Mouse (Mus musculus): Measurements from ENCODE around the gene Map2k6. TPM values are rescaled to one million over a fixed set of nuclear protein-coding genes. Genes with fewer than 3 reads are reported as not detected.

The Map2k6 gene
- total and polyA plus RNA-seq, 2 experiments = 2.0 to 22.5 TPM

DNA sequence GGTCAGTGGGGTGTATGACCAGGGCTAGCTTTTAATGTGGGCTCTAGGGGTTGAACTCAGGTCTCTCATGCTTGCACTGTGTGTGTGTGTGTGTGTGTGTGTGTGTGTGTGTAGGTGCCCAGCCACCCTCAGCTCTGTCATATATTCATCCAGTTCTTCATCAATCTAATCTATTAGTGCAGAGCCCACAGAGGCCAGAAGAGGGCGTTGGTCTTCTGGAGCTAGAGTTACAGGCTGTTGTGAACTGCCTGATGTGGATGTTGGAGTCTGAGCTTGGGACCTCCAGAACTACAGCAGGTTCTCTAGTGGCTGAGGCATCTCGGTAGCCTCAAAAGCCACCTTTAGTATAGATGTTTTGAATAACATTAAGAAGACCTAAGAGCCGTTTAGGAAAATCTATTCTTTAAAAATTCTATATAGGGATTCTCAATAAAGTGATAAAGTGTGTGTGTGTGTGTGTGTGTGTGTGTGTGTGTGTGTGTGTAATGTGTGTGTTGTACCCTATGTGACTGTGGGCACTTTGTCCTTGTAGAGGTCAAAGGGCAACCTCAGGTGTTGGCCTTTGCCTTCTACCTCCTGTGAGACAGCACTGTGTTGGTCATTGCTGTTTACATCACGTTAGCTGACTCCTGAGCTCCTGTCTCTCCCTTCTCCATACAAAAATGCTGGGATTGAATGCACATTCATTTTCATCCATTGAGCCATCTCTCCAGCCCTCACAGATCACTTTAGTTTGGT, 96.6 kb downstream of the Map2k6 start:
- peak; percentile 63 for DNase-seq (ENCODE audit: extremely low read depth, low read depth, low spot score)

DNA sequence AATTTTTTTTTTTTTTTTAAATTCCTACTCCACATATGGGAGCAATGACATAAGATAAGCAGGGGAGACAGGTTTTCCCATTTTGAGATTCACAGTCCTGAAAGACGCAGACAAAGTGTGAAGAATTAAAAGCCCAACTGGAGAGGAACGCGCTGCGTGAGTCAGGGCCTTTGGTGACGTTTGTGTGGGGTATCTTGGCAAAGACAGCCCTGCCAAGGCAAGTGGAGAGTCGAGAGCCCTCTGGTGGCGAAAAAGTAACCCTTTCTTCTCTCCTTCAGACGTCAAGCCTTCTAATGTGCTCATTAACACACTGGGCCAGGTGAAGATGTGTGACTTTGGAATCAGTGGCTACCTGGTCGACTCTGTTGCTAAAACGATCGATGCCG, 97.1 kb downstream of the Map2k6 start:
- peaks cover 42% of the 10 kb centered on the region for H3K36me3 ChIP-seq (ENCODE audit: control insufficient read depth, insufficient read depth, low read length)
- H3K9ac ChIP-seq (ENCODE audit: low read depth, low read length) = no peak overlapping the region
- no peaks in the 10 kb centered on the region for H3K27me3 ChIP-seq (ENCODE audit: control insufficient read depth, insufficient read depth, low read length)
- H3K79me2 ChIP-seq (ENCODE audit: control insufficient read depth, insufficient read depth, low read length) = no peaks in the 10 kb centered on the region
- peak overlapping the region; percentile 44 for H3K27ac ChIP-seq (replicated peaks; ENCODE audit: insufficient read depth, low read depth, low read length)
- TF ChIP-seq CTCF (IDR thresholded peaks at IDR 0.05; ENCODE audit: low read depth, low read length) = peak; percentile 76
- TF ChIP-seq POLR2A (IDR thresholded peaks at IDR 0.05; ENCODE audit: extremely low read depth, insufficient read depth, low read length) = no peak
- WGBS = 51% methylated on average over 12 of the region's 12 CpGs
- H3K4me1 ChIP-seq (ENCODE audit: control insufficient read depth, insufficient read depth, low read length) = peaks cover 8% of the 10 kb centered on the region
- peak; percentile 62 for DNase-seq (ENCODE audit: extremely low read depth, low read depth, low spot score)
- no peak overlapping the region for H3K4me3 ChIP-seq (ENCODE audit: insufficient read depth, low read depth, low read length)

More for the DNA sequence above, 96.6 kb downstream of the Map2k6 start:
- peak; percentile 29; the same call in 1 of the 2 replicates for TF ChIP-seq CTCF (IDR thresholded peaks at IDR 0.05; ENCODE audit: low read depth, low read length)
- no peak for TF ChIP-seq POLR2A (IDR thresholded peaks at IDR 0.05; ENCODE audit: extremely low read depth, insufficient read depth, low read length)
- 67% methylated on average over 4 of the region's 4 CpGs for WGBS
- Histone ChIP-seq H3K27ac (replicated peaks; ENCODE audit: insufficient read depth, low read depth, low read length) (peak overlapping the region; percentile 48), H3K27me3 (ENCODE audit: control insufficient read depth, insufficient read depth, low read length) (no peaks in the 10 kb centered on the region), H3K4me1 (ENCODE audit: control insufficient read depth, insufficient read depth, low read length) (peaks cover 8% of the 10 kb centered on the region), H3K4me3 (ENCODE audit: insufficient read depth, low read depth, low read length) (no peak overlapping the region), H3K9ac (ENCODE audit: low read depth, low read length) (no peak overlapping the region), H3K36me3 (ENCODE audit: control insufficient read depth, insufficient read depth, low read length) (peaks cover 40% of the 10 kb centered on the region), H3K79me2 (ENCODE audit: control insufficient read depth, insufficient read depth, low read length) (no peaks in the 10 kb centered on the region)

DNA sequence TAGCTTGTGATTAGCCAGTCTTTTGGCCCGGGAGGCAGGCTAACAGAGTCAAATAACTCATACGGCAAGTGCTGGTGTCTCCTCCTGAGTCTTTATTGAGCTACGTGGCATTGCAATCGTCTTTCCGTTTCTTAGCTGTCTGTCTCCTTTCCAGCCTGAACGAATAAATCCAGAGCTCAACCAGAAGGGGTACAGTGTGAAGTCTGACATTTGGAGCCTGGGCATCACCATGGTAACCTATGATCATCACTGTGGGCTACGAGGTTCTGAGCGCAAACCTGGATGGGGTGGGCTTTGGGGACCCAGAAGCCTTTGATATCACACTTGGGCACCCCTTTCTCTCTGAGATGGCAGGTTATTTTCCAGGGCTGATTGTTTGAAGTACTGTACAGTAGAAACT, 98.8 kb downstream of the Map2k6 start:
- DNase-seq (ENCODE audit: extremely low read depth, low read depth, low spot score) = no peak
- Histone ChIP-seq H3K27me3 (ENCODE audit: control insufficient read depth, insufficient read depth, low read length) (no peaks in the 10 kb centered on the region), H3K79me2 (ENCODE audit: control insufficient read depth, insufficient read depth, low read length) (no peaks in the 10 kb centered on the region), H3K4me1 (ENCODE audit: control insufficient read depth, insufficient read depth, low read length) (peaks cover 10% of the 10 kb centered on the region), H3K9ac (ENCODE audit: low read depth, low read length) (no peak overlapping the region), H3K27ac (replicated peaks; ENCODE audit: insufficient read depth, low read depth, low read length) (no peak overlapping the region), H3K36me3 (ENCODE audit: control insufficient read depth, insufficient read depth, low read length) (peaks cover 31% of the 10 kb centered on the region), H3K4me3 (ENCODE audit: insufficient read depth, low read depth, low read length) (no peak overlapping the region)
- WGBS = 97% methylated on average over 8 of the region's 8 CpGs
- TF ChIP-seq CTCF (IDR thresholded peaks at IDR 0.05; ENCODE audit: low read depth, low read length) (no peak), POLR2A (IDR thresholded peaks at IDR 0.05; ENCODE audit: extremely low read depth, insufficient read depth, low read length) (no peak)

DNA sequence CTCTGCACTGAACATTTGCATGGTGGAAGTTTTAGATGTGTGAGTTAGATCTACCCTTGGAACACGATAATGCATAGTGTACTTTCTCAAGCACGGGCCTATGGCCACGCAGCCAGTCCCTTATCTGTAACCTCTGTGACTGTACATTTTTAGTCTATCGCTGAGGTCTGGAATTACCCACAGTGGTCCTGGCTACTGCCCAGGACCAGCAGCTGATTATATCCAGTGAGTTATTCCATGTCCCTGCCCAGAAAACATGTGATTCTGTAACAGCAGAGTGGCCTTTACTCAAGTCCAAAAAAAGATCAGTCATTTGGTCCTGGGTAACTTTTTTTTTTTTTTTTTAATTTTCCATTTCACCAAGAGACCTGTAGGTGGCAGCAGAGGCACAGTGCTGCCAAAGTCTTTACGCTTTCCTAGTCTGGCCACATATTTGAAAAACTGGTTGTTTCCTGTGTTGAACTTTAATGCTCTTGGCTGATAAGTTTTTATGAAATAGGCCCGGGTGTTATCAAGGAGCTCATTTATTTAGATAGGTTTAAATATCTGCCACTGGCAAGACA, 99.8 kb downstream of the Map2k6 start:
- WGBS = 6% methylated on average over 6 of the region's 6 CpGs
- TF ChIP-seq POLR2A (IDR thresholded peaks at IDR 0.05; ENCODE audit: extremely low read depth, insufficient read depth, low read length) = no peak
- TF ChIP-seq CTCF (IDR thresholded peaks at IDR 0.05; ENCODE audit: low read depth, low read length) = peak; percentile 48; the same call in 1 of the 2 replicates
- DNase-seq (ENCODE audit: extremely low read depth, low read depth, low spot score) = peak; percentile 89
- Histone ChIP-seq H3K27me3 (ENCODE audit: control insufficient read depth, insufficient read depth, low read length) (no peaks in the 10 kb centered on the region), H3K36me3 (ENCODE audit: control insufficient read depth, insufficient read depth, low read length) (peaks cover 23% of the 10 kb centered on the region), H3K9ac (ENCODE audit: low read depth, low read length) (no peak overlapping the region), H3K27ac (replicated peaks; ENCODE audit: insufficient read depth, low read depth, low read length) (peak overlapping the region; percentile 63), H3K4me1 (ENCODE audit: control insufficient read depth, insufficient read depth, low read length) (peaks cover 11% of the 10 kb centered on the region), H3K4me3 (ENCODE audit: insufficient read depth, low read depth, low read length) (no peak overlapping the region), H3K79me2 (ENCODE audit: control insufficient read depth, insufficient read depth, low read length) (no peaks in the 10 kb centered on the region)

DNA sequence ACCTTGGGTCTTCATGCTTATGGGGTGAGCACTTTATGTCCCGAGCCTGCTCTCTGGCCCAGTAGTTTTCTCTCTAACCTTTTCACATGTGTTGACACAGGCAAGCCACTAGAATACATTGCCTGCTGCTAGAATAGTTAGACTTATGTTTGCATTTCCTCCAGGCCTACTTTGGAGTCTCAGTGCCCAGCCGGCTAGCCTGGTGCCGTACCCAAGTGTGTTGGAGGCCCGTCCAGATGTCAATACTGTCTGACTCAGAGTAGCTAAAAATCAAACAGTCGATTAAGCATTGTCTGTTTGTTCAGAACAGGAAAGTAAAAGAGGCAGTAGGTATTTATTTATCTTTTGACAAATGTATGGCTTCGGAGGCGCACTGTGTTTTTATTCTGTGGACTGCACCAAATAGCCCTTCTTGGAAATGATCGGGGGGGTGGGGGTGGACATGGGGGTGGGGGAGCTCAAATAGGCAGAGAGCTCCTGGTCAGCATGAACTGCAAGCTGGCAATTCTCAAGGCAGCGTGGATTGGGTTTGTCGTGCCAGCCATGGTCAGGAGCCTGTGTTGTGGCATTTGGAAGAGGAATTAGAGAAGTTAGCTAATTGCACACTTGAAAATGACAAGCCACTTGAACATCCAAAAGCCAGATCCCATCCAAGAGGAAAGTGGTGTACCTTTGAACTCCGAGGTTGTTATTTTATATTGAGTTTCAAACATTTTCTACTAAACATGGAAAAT, 104.2 kb downstream of the Map2k6 start:
- no peaks in the 10 kb centered on the region for H3K79me2 ChIP-seq (ENCODE audit: control insufficient read depth, insufficient read depth, low read length)
- DNase-seq (ENCODE audit: extremely low read depth, low read depth, low spot score) = no peak
- peaks cover 7% of the 10 kb centered on the region; the same call in 1 of the 2 replicates for H3K4me1 ChIP-seq (ENCODE audit: control insufficient read depth, insufficient read depth, low read length)
- no peak overlapping the region for H3K9ac ChIP-seq (ENCODE audit: low read depth, low read length)
- H3K27ac ChIP-seq (replicated peaks; ENCODE audit: insufficient read depth, low read depth, low read length) = 0 out of 2 replicates have a peak overlapping the region, but pooled peaks have one; percentile 36
- TF ChIP-seq CTCF (IDR thresholded peaks at IDR 0.05; ENCODE audit: low read depth, low read length) (no peak), POLR2A (IDR thresholded peaks at IDR 0.05; ENCODE audit: extremely low read depth, insufficient read depth, low read length) (no peak)
- peaks cover 32% of the 10 kb centered on the region for H3K36me3 ChIP-seq (ENCODE audit: control insufficient read depth, insufficient read depth, low read length)
- no peak overlapping the region for H3K4me3 ChIP-seq (ENCODE audit: insufficient read depth, low read depth, low read length)
- 34% methylated on average over 11 of the region's 11 CpGs for WGBS
- H3K27me3 ChIP-seq (ENCODE audit: control insufficient read depth, insufficient read depth, low read length) = no peaks in the 10 kb centered on the region

Measured in liver, adult 2 months (tissue).